In the genomic region with DNA sequence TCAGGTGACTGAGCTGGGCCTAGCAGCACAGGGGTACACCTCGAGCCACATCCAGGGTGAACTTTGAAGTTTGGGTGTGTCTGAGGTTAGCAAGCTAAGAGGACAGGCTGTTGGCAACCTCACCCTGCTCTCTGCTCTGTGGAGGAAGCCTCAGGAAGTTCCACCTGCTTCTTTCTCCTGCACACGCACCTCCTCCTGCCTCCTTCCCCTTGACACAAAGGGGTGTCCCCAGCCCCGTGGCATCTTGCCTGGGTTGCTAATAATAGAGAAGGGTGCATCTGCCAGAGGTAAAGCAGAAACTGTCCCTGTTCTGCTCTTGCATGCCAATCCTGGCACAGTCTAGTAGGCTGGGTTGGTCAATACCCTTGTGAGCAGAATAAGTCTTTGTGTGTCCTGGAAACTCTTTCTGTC, we compare ENCODE assay signal across 8 mouse cellular contexts.
DNase-seq lines count a peak whose midpoint lies in the region; ATAC-seq lines count a peak whose summit lies in the region.
"Had no signal": no experiment of that assay in that cellular context is flagged by ENCODE, and none has a peak within 500 bp of the region (broad histone marks: within the 10 kb centered on the region; RNA-seq: fewer than 3 reads in every experiment).

No protein-coding gene starts in this region.

- no peak overlapping the region for H3K9ac ChIP-seq in neural tube, embryonic 15.5 days (replicated peaks)
- no peak overlapping the region for H3K9ac ChIP-seq in midbrain, embryonic 13.5 days (replicated peaks)

- peak overlapping the region; percentile 41; the same call in 1 of the 2 replicates for H3K27ac ChIP-seq in neural tube, embryonic 15.5 days (replicated peaks)
- H3K27ac ChIP-seq in midbrain, embryonic 13.5 days: no peak overlapping the region
- H3K27ac ChIP-seq: kidney, postnatal 0 days had no signal

- H3K4me1 ChIP-seq in neural tube, embryonic 15.5 days: peaks cover 26% of the 10 kb centered on the region
- peaks cover 17% of the 10 kb centered on the region for H3K4me1 ChIP-seq in midbrain, embryonic 13.5 days (replicated peaks)

- H3K9me3 ChIP-seq in neural tube, embryonic 15.5 days (replicated peaks): no peaks in the 10 kb centered on the region
- no peaks in the 10 kb centered on the region for H3K9me3 ChIP-seq in midbrain, embryonic 13.5 days

- WGBS in neural tube, embryonic 15.5 days: 65% methylated on average over 3 of the region's 3 CpGs
- 67% methylated on average over 3 of the region's 3 CpGs for WGBS in midbrain, embryonic 13.5 days

- H3K36me3 ChIP-seq in neural tube, embryonic 15.5 days: no peaks in the 10 kb centered on the region
- H3K36me3 ChIP-seq in midbrain, embryonic 13.5 days: no peaks in the 10 kb centered on the region

- no peak for DNase-seq in neural tube, embryonic 10.5 days (ENCODE audit: extremely low spot score, low spot score)
- peak; percentile 56 to 72 for DNase-seq in cerebellum, postnatal 25 days
- DNase-seq in kidney, postnatal 25 days: peak; percentile 60 to 84
- DNase-seq in testis, postnatal 14 days (ENCODE audit: low spot score): peak; percentile 61
- no peak for DNase-seq in right cerebral cortex, adult 18-20 months

- H3K27me3 ChIP-seq in neural tube, embryonic 15.5 days (replicated peaks): no peaks in the 10 kb centered on the region
- no peaks in the 10 kb centered on the region for H3K27me3 ChIP-seq in midbrain, embryonic 13.5 days

- no peak overlapping the region for H3K4me3 ChIP-seq in neural tube, embryonic 15.5 days (replicated peaks)
- H3K4me3 ChIP-seq in midbrain, embryonic 13.5 days (replicated peaks): no peak overlapping the region

- no peak for ATAC-seq in neural tube, embryonic 15.5 days (ENCODE audit: low FRiP score)
- ATAC-seq in midbrain, embryonic 13.5 days: no peak

- H3K4me2 ChIP-seq in neural tube, embryonic 15.5 days: no peak overlapping the region
- H3K4me2 ChIP-seq in midbrain, embryonic 13.5 days (replicated peaks): no peak overlapping the region

Comparison
In these comparisons a context has a peak if more than half of its experiments do, and no peak if none do; other contexts are left out.
1. DNase-seq: peak in cerebellum, postnatal 25 days (2 of 2), kidney, postnatal 25 days (2 of 2) and testis, postnatal 14 days (single experiment); none in neural tube, embryonic 10.5 days (single experiment) and right cerebral cortex, adult 18-20 months (single experiment).